Mouse (Mus musculus) MEL (cell line): Measurements from ENCODE around the gene Fas. TPM values are rescaled to one million over a fixed set of nuclear protein-coding genes. Genes with fewer than 3 reads are reported as not detected.

Source experiments
- DNase-seq: peaks from one replicate; pipeline ENCODE4 v3.0.0; 2011; ENCODE audit warnings: low read depth, low spot score
- H3K27ac ChIP-seq: 2 replicates; pipeline ENCODE4 v1.5.1; 2012; ENCODE audit warnings: low read depth, mild to moderate bottlenecking, control low read depth, low read length, moderate library complexity; ENCODE audit not compliant: control insufficient read depth
- H3K27me3 ChIP-seq, 2 experiments: fragments of 150-350 bp in 1 of 2; sonication (generic) in 1 of 2; 2 replicates each; pipeline ENCODE4 v1.6.1; 2012; ENCODE audit warnings: low read length in 2 of 2, mild to moderate bottlenecking in 2 of 2, improper control_type of control experiment in 1 of 2, moderate library complexity in 1 of 2; ENCODE audit not compliant: insufficient read depth in 2 of 2, control insufficient read depth in 1 of 2
- H3K36me3 ChIP-seq, 2 experiments: 2 replicates each; pipeline ENCODE4 v1.6.1; 2012 to 2014; ENCODE audit warnings: low read length in 2 of 2, improper control_type of control experiment in 1 of 2, inconsistent platforms in 1 of 2, mild to moderate bottlenecking in 1 of 2; ENCODE audit not compliant: insufficient read depth in 2 of 2, control insufficient read depth in 1 of 2
- H3K4me1 ChIP-seq, 2 experiments: fragments of 150-350 bp in 1 of 2; sonication (generic) in 1 of 2; 2 replicates each; pipeline ENCODE4 v1.6.1; 2012; ENCODE audit warnings: low read length in 2 of 2, improper control_type of control experiment in 1 of 2, mild to moderate bottlenecking in 1 of 2; ENCODE audit not compliant: insufficient read depth in 2 of 2, control insufficient read depth in 1 of 2
- H3K4me3 ChIP-seq, 2 experiments: fragments of 150-350 bp in 1 of 2; sonication (generic) in 1 of 2; 2 replicates each; pipeline ENCODE4 v1.5.1; 2012; ENCODE audit warnings: low read depth in 2 of 2, low read length in 2 of 2, mild to moderate bottlenecking in 2 of 2, moderate library complexity in 2 of 2, control low read depth in 1 of 2, improper control_type of control experiment in 1 of 2; ENCODE audit not compliant: control insufficient read depth in 1 of 2, insufficient read depth in 1 of 2
- H3K79me2 ChIP-seq: 2 replicates; pipeline ENCODE4 v1.6.1; 2012; ENCODE audit warnings: mild to moderate bottlenecking, low read length, moderate library complexity; ENCODE audit not compliant: control insufficient read depth, poor library complexity, insufficient read depth
- H3K9ac ChIP-seq: 2 replicates; pipeline ENCODE4 v1.6.1; 2012; ENCODE audit warnings: low read depth, mild to moderate bottlenecking, control low read depth, low read length, moderate library complexity; ENCODE audit not compliant: control insufficient read depth, poor library complexity, severe bottlenecking
- H3K9me3 ChIP-seq: fragments of 150-350 bp; sonication (generic); replicated peaks from 2 replicates; pipeline ENCODE4 v1.6.1; 2012; ENCODE audit warnings: mild to moderate bottlenecking, low read length, improper control_type of control experiment, moderate library complexity; ENCODE audit not compliant: insufficient read depth
- CHD1 ChIP-seq: IDR thresholded peaks from 2 replicates; pipeline ENCODE4 v1.6.1; 2012; ENCODE audit warnings: low read depth, mild to moderate bottlenecking, inconsistent platforms, low read length, improper control_type of control experiment
- E2F4 ChIP-seq: IDR thresholded peaks from 2 replicates; pipeline ENCODE4 v1.6.1; 2011; ENCODE audit warnings: low read depth, low read length, improper control_type of control experiment, borderline replicate concordance
- ETS1 ChIP-seq: IDR thresholded peaks from 2 replicates; pipeline ENCODE4 v1.6.1; 2012; ENCODE audit warnings: low read depth, mild to moderate bottlenecking, inconsistent platforms, low read length, improper control_type of control experiment, moderate library complexity
- HCFC1 ChIP-seq: IDR thresholded peaks from 2 replicates; pipeline ENCODE4 v1.6.1; 2012; ENCODE audit warnings: low read depth, mild to moderate bottlenecking, inconsistent platforms, low read length, improper control_type of control experiment, moderate library complexity
- JUND ChIP-seq: IDR thresholded peaks from 2 replicates; pipeline ENCODE4 v1.6.1; 2011; ENCODE audit warnings: low read depth, mild to moderate bottlenecking, improper control_type of control experiment, low read length
- MAX ChIP-seq: IDR thresholded peaks from 2 replicates; pipeline ENCODE4 v1.6.1; 2011; ENCODE audit warnings: low read length, improper control_type of control experiment
- MYB ChIP-seq: IDR thresholded peaks from 2 replicates; pipeline ENCODE4 v1.6.1; 2011; ENCODE audit warnings: mild to moderate bottlenecking, low read depth, low read length, improper control_type of control experiment
- MYC ChIP-seq: IDR thresholded peaks from 2 replicates; pipeline ENCODE4 v1.6.1; 2011; ENCODE audit warnings: low read depth, mild to moderate bottlenecking, low read length, improper control_type of control experiment, moderate library complexity
- NRF1 ChIP-seq: IDR thresholded peaks from 2 replicates; pipeline ENCODE4 v1.6.1; 2014; ENCODE audit warnings: low read depth, mild to moderate bottlenecking, inconsistent platforms, low read length, improper control_type of control experiment, moderate library complexity; ENCODE audit not compliant: poor library complexity, insufficient read depth, severe bottlenecking
- POLR2AphosphoS2 ChIP-seq: IDR thresholded peaks from 2 replicates; pipeline ENCODE4 v1.6.1; 2011; ENCODE audit warnings: low read length, improper control_type of control experiment
- POLR2AphosphoS5 ChIP-seq: IDR thresholded peaks from 2 replicates; pipeline ENCODE4 v1.6.1; 2012; ENCODE audit warnings: low read depth, borderline replicate concordance, mild to moderate bottlenecking, inconsistent platforms, low read length, moderate library complexity, mixed read lengths
- RCOR1 ChIP-seq: IDR thresholded peaks from 2 replicates; pipeline ENCODE4 v1.6.1; 2012; ENCODE audit warnings: low read depth, mild to moderate bottlenecking, inconsistent platforms, low read length, improper control_type of control experiment
- SIN3A ChIP-seq: IDR thresholded peaks from 2 replicates; pipeline ENCODE4 v1.6.1; 2012; ENCODE audit warnings: low read length, improper control_type of control experiment, inconsistent platforms
- SMC3 ChIP-seq: IDR thresholded peaks from 2 replicates; pipeline ENCODE4 v1.6.1; 2011; ENCODE audit warnings: low read depth, low read length, improper control_type of control experiment
- TCF12 ChIP-seq: IDR thresholded peaks from 2 replicates; pipeline ENCODE4 v1.6.1; 2014; ENCODE audit warnings: low read depth, mild to moderate bottlenecking, inconsistent platforms, low read length, improper control_type of control experiment, moderate library complexity
- UBTF ChIP-seq: IDR thresholded peaks from 2 replicates; pipeline ENCODE4 v1.6.1; 2012; ENCODE audit warnings: low read depth, mild to moderate bottlenecking, inconsistent platforms, low read length, improper control_type of control experiment, moderate library complexity, borderline replicate concordance; ENCODE audit not compliant: insufficient read depth
- USF2 ChIP-seq, 2 experiments: IDR thresholded peaks; 2 replicates each; pipeline ENCODE4 v1.6.1; 2011 to 2012; ENCODE audit warnings: improper control_type of control experiment in 2 of 2, low read length in 2 of 2, borderline replicate concordance in 1 of 2, inconsistent platforms in 1 of 2, low read depth in 1 of 2, mild to moderate bottlenecking in 1 of 2; ENCODE audit not compliant: insufficient read depth in 1 of 2
- ZKSCAN1 ChIP-seq: IDR thresholded peaks from 2 replicates; pipeline ENCODE4 v1.6.1; 2012; ENCODE audit warnings: low read depth, mild to moderate bottlenecking, inconsistent platforms, low read length, improper control_type of control experiment, moderate library complexity
- ZMIZ1 ChIP-seq: IDR thresholded peaks from 2 replicates; pipeline ENCODE4 v1.6.1; 2012; ENCODE audit warnings: low read depth, mild to moderate bottlenecking, inconsistent platforms, low read length, improper control_type of control experiment, moderate library complexity
- ZNF384 ChIP-seq: IDR thresholded peaks from 2 replicates; pipeline ENCODE4 v1.6.1; 2012; ENCODE audit warnings: low read depth, mild to moderate bottlenecking, inconsistent platforms, low read length, improper control_type of control experiment
- polyA plus RNA-seq, 2 experiments: library from polyadenylated mRNA; stranded (reverse) in 1 of 2; unstranded in 1 of 2; fragments of >175 nt in 1 of 2; fragments of >200 nt in 1 of 2; gene quantifications; 2 replicates each; pipeline versions ENCODE4 v1.2.1 to v1.2.4; 2012; ENCODE audit warnings: low replicate concordance in 2 of 2, low read depth in 1 of 2; ENCODE audit not compliant: insufficient read length in 2 of 2, insufficient read depth in 1 of 2, missing spikeins in 1 of 2
- total RNA-seq: library from RNA; depleted of rRNA; stranded (reverse); fragments of 300-350 nt; gene quantifications from 2 replicates; pipeline ENCODE4 v1.2.3, GENCODE M21; 2012

The Fas gene
- total and polyA plus RNA-seq, 3 experiments, result not detected

DNA sequence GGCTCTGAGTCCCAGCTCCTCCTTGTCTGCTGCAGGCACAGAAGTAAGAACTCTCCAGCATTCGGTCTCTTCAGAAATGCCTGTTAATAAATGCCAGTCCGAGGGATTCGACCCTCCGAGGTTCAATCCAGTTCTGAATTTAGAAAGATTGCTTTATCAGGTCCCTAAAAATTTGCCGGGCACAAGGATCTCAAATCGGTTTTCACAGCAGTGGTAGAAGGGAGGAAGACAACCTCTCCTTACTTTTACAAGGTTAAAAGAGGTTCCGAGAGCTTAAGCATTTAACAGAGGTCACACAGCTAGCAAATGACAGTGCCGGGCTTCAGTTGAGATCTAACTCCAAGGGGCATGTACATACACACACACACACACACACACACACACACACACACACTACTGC lies 913 bp downstream of the Fas start:
- Histone ChIP-seq H3K9ac (no peak overlapping the region), H3K9me3 (no peaks in the 10 kb centered on the region), H3K4me1 (no peaks in the 10 kb centered on the region; a peak in 1 of 4 replicates), H3K27me3 (no peaks in the 10 kb centered on the region), H3K27ac (no peak overlapping the region), H3K36me3 (no peaks in the 10 kb centered on the region), H3K79me2 (no peaks in the 10 kb centered on the region), H3K4me3 (no peak overlapping the region)
- TF ChIP-seq RCOR1 (no peak), TCF12 (no peak)
- no peak for DNase-seq

DNA sequence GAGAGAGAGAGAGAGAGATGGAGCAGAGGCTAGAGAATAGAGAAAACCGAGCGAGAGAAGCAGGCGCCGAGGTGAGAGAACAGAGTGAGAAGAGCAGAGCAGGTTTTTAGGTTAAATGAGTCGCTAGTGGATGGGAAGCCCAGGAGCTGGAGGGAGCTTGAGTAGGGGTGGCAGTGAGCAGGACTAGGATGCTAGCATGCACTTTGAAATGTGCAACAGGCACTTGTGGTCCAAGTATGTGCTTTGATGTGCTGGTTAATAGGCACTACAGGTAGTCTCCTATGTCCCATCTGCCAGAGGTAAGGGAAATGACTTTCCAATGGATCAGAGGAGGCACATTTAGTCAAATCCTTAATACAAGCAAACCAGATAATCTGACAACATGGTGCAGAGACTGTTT lies 1.5 kb downstream of the Fas start:
- no peak overlapping the region for H3K27ac ChIP-seq
- H3K4me3 ChIP-seq, result no peak overlapping the region
- no peaks in the 10 kb centered on the region for H3K9me3 ChIP-seq
- H3K79me2 ChIP-seq, result no peaks in the 10 kb centered on the region
- no peak overlapping the region for H3K9ac ChIP-seq
- no peaks in the 10 kb centered on the region; a peak in 1 of 4 replicates for H3K4me1 ChIP-seq
- no peak for DNase-seq
- no peak for TF ChIP-seq CHD1
- TF ChIP-seq MYC, result no peak
- TF ChIP-seq USF2 (IDR thresholded peaks at IDR 0.05; ENCODE audit: borderline replicate concordance in 1 of 2, insufficient read depth in 1 of 2, low read depth in 1 of 2, low read length in 2 of 2), result no peak
- no peak for TF ChIP-seq ETS1
- no peak for TF ChIP-seq MYB
- no peak for TF ChIP-seq SIN3A
- TF ChIP-seq ZNF384, result no peak
- TF ChIP-seq POLR2AphosphoS2, result no peak
- no peak for TF ChIP-seq ZMIZ1
- TF ChIP-seq ZKSCAN1, result no peak
- TF ChIP-seq MAX, result no peak
- no peak for TF ChIP-seq SMC3
- no peaks in the 10 kb centered on the region for H3K27me3 ChIP-seq
- H3K36me3 ChIP-seq, result no peaks in the 10 kb centered on the region

DNA sequence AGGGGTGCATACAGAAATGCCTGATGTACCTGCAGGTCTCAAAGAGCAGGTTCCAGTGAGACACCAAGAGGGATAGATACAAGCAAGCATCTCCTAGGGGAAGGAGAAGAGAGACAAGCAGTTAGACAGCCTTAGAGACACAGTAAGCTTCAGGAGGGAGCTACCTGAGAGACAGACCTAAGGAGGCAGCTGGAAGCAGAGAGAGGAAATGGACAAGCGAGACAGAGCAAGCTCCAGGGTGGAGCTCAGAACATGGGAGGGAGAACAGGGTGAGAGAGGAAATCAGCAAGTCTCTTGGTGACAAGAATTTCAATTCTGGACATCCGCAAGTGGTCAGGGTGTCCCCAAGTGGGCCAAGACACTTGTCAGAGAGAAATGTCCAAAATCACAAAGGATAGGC lies 2.2 kb downstream of the Fas start:
- Histone ChIP-seq H3K27ac (no peak overlapping the region), H3K36me3 (no peaks in the 10 kb centered on the region), H3K27me3 (no peaks in the 10 kb centered on the region), H3K9ac (no peak overlapping the region), H3K79me2 (no peaks in the 10 kb centered on the region), H3K4me1 (no peaks in the 10 kb centered on the region; a peak in 1 of 4 replicates), H3K4me3 (no peak overlapping the region), H3K9me3 (no peaks in the 10 kb centered on the region)
- no peak for DNase-seq
- TF ChIP-seq JUND (no peak), ETS1 (no peak), NRF1 (no peak), UBTF (no peak), POLR2AphosphoS5 (no peak), E2F4 (no peak), HCFC1 (no peak)
